Mouse (Mus musculus): ENCODE data around the gene Slc9a8.
"Not testable (repeated sequence)": the region's sequence is repeated elsewhere in the genome, so short reads cannot be mapped to it uniquely, and the experiment has no call there.

Gene Slc9a8

DNA sequence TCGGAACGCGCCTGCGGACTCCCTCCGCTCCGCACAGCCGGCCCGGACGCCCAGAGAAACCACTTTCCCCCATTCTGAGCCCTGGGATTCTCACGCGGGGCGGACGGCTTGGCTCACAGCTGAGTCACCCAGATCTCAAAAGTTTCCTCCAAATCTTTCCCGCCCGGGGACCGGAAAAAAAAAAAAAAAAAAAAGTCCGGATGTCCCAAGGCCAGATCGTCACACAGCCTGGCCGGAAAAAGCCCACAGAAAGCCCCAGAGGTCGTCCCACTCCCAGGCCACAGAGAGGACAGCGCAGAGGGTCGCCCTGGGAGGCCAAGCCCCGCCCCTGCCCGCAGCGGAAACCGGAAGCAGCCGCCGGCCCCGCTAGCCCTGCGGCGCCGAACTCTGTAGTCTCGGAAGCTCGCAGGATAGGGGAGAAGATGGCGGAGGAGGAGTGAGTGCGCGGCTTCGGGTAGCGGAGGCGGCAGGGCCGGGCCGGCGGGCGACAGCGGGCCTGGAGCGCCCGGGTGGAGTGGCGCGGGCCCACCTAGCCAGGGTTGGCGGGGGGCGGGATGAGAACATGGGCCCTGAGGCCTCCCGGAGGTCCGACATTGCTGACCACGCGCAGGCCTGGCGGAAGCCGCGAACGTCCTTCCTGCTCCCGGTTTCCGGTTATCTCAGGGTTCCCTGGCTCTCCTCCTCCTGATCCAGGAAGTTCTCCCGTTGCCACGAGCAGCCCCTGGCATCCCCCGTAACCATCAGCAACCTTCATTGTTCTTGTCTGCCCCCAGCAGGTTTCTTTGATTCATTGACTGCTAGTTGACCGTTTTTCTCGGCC lies at the start of gene Slc9a8:
TSS of gene Slc9a8 (plus strand) at position 383 of the 820 bp plus-strand sequence.
- peak; percentile 87 to 89 for DNase-seq (ENCODE audit: low spot score in 2 of 2)

DNA sequence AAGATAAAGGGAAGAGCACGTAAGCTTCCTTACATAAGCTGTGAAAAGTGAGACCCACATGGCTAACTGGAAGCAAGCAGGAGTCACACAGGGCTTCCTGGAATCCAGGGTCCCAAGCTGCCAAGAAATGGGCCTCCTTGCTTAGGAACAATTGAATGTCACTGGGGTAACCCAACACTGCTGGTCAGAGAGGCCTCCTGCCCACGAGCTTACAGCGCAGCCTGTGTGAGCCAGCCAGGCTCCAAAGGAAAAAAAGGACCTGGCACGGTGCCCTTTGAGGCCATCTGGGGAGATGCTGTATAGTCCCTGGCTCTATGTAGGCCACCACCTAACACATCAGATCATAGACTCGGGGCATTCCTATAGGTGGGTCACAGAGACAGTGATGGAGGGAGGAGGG lies 48.2 kb upstream of the Slc9a8 start:
- peak in 1 of 2 experiments; percentile 31 for DNase-seq (ENCODE audit: low spot score in 2 of 2)

DNA sequence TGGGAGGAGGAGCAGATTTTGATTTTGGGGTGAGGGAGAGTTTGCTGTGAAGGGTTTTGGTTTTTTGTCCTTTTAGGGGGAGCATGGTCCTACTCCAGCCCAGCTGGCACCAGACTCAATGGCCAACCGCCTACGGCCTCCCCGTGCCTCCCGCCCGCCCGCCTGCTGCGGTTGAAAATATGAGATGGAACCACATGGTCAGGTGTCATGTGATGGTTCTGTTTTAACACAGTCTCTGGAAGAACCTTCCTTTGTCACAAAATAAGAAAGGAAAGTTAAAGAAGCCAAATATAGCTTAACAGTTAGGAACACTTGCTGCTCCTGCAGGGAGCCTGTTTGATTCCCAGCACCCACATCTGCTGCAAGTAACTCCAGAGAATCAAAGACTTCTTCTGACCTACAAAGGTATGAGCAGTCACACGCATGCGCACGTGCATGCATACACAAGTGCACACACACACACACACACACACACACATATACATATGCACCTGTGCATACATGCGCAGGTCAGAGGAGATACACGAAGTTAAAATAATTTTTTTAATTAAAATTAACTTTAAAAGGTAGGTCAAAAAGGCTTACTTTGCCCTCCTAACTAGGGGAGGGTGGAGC lies 47.2 kb upstream of the Slc9a8 start:
- no peak for DNase-seq (ENCODE audit: low spot score in 2 of 2)

DNA sequence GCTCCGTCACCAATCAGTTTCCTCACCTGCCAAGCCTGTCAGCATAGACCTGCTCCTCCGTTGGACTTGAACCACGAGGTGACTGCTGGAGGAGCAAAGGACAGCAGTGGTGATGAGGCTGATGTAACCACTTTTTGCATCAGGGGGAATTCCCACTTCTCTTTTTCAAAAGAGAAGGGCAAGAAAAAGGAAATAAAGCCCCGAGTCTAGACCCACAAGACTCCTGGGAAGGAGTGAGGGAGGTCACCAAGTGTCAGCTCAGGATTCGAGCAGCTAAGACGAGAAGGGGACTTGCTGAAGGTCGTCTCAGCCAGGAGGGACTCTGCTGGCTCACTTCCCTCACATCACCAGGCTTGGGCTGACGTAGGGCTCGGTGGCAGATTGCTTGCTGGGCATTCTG lies 46.4 kb upstream of the Slc9a8 start:
- DNase-seq (ENCODE audit: low spot score in 2 of 2): no peak

DNA sequence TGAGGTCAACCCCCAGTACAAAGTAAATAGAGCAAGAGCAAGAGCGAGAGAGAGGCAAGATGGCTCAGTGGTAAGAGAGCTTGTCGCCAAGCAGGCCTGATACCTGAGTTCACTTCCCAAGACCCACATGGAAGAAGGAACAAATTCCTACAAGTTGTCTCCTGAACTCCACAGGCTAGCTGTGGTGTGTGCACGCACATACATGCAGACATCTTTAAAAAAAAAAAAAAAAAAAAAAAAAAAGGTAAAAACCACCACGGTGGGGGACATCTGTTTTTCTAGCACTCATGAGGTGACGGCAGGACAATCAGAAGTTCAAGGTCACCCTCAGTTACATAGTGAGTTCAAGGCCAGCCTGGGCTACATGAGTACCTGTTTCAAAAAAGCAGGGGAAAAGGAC lies 45.8 kb upstream of the Slc9a8 start:
- no peak for DNase-seq (ENCODE audit: low spot score in 2 of 2)

DNA sequence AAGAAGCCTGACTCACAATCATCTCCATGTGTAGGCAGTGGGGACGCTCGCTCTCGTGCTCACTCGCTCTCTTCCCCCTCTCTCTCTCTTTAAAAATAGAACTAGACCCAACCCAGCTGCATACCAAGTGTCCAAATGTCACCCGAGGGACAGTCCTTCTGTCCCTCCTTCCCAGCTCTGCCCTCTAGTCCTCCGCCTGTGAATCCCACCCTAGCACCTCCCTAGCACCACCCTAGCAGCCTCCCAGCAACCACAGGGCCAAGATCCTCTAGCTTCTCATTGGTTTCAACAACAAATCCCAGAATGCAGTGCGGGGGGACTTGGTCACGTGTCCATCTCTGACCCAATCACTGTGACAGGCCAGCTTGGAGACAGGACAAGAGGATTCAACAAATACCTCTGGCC lies 45.4 kb upstream of the Slc9a8 start:
- DNase-seq (ENCODE audit: low spot score in 2 of 2): peak in 1 of 2 experiments; percentile 17

DNA sequence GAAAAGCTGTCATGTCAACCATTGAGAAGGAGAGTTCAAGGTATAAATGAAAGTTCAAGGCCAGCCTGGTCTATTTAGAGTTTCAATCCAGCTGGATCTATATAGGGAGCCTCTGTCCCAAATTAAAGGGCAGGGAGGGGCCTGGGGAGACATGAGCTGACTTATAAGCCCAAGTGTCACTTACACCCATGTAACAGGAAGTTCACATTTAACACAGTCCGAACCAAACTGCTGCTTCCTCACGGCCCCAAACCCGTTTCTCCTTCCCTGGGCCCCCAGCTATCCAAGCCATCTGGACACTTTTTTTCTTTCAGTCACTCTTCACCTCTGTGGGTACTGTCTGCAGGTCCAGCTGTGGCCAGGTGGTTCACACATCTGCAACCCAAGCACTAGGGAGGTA lies 43.8 kb upstream of the Slc9a8 start:
- DNase-seq (ENCODE audit: low spot score in 2 of 2): no peak

DNA sequence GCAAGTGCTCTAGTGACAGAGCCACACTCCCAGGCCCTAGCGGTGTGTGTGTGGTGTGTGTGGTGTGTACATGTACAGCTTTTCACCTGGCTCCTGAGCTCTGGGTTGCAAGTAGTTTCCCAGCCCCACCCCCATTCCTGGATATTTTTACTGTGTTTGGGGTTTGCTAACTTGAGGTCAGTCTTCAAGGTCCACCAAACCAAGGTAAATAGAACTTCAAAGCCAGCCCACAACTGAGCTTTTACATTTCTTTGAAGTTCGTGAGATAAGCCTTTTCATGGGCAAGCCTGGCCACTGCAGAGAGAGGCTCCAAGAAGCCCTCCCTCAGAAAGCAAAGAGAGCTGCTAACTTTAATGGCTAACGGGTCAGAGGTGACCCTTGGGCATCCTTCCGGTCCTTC lies 42.5 kb upstream of the Slc9a8 start:
- no peak for DNase-seq (ENCODE audit: low spot score in 2 of 2)

DNA sequence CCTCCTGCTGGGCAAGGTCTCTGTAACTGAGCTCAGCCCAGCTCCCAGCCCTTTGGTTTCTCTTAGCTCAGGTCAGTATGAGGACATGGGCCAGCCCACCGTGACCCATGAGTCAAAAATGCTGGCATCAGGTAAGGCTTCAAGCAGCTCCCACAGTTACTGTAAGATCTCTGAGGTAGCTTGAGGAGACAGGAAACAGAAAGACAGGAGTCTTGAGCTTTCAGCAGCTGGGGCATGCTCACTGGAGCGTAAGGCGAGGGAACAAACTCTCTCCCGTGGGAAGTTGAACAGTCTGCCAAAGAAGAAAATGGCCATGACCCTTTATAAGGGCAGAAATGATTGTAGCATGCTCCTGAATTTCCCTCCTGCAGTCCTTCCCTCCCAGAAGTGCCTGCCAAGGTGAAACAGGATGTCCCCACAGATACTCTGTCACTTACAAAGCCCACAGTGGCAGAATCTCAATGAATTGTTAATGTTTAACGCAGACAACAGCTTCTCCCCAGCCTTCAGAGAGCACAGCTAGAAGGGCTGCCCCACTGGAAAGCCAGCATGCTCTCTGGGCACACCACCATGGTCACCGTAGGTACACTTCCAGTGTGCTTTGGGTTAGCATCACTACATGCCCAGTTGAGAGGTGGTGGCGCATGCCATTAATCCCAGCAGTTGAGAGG lies 40.8 kb upstream of the Slc9a8 start:
- no peak for DNase-seq (ENCODE audit: low spot score in 2 of 2)

DNA sequence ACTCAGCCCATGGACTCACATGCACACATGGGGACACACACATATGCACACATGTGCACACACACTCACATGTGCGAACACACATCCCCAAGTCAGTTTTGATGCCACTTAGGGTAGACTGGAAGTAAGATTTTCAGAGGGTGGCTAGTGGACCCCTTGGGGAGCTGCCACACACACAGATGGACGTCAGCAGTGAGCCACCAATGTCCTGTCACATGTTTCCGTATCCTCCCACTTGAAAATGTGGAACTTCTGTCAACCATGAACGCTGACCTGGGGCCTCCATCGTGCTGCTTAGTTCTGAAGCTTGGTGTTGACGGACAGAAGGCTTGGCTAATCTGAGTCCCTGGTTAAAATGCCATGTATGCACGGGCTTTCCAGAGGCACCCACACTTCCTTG lies 39.9 kb upstream of the Slc9a8 start:
- no peak for DNase-seq (ENCODE audit: low spot score in 2 of 2)

DNA sequence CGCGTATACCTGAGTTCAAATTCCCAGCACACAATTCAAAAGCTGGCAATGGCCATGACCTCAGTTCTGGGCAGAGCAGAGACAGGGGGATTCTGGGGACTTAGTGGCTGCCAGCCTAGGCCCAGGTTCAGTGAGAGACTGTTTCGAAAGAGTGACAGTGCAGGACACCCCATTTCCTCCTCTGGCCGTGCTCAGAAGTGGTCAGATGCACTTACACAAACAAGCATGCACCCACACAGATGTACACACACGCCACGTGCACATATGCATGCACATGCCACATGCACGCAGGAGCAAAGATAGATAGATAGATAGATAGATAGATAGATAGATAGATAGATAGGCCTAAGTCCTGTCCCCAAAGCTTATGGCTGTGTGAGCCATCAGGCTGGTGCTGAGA lies 39.1 kb upstream of the Slc9a8 start:
- DNase-seq (ENCODE audit: low spot score in 2 of 2): no peak

DNA sequence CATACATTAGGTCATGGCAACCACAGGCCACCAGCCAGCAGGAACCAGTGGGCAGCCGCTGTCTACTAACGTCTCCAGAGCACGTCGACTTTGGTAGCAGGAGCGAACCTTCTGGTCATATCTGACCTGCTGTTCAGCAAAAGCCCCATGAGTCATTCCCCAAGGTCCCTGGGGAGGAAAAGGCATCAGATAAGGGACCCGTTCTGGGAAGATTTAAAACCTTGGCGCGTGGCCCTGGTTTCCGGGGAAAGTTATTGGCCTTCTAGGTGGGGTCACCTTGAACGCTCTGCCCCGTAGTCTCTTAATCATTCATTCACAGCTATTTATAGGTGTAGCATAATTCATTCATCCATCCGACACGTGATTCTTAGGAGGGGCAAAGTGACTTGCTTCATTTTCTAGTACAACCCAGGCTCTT lies 37.8 kb upstream of the Slc9a8 start:
- no peak for DNase-seq (ENCODE audit: low spot score in 2 of 2)

DNA sequence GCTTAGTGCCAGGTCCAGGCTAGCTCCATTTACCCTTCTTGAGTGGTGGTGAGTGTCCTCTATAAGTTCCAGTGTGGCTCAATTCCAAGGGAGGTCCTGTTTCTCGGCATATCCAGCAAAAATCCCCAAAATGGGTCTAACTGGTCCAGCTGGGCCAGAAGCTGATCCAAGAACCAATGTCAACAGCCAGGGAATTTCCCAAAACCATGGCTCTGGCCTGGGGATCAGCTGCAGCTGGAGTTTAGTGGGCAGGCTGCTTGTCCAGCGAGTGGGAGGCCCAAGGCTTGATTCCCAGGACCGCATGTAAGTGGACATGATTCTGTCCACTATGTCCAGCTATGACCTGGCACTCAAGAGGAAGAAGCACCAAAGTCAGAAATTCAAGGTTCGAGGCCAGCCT lies 35.1 kb upstream of the Slc9a8 start:
- no peak for DNase-seq (ENCODE audit: low spot score in 2 of 2)

DNA sequence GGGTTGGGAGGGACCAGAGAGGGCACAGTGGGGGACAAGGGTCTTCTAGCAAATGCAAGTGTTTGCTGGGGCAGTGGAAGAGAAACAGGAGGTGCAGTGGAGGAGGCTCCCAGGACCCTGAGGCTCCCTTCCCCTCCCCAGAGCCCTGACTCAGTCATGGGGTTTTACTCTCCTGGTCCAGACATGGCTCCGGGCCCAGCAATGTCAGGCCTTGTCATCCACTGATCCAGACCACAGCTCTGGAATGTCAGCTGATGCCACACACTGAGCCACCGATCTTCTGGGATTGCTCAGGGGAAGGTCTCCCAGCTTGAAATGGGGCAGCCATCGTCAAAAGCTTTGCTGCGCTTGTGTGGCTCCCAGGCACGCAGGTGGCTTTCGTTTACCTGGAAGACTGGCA lies 34.5 kb upstream of the Slc9a8 start:
- no peak for DNase-seq (ENCODE audit: low spot score in 2 of 2)

DNA sequence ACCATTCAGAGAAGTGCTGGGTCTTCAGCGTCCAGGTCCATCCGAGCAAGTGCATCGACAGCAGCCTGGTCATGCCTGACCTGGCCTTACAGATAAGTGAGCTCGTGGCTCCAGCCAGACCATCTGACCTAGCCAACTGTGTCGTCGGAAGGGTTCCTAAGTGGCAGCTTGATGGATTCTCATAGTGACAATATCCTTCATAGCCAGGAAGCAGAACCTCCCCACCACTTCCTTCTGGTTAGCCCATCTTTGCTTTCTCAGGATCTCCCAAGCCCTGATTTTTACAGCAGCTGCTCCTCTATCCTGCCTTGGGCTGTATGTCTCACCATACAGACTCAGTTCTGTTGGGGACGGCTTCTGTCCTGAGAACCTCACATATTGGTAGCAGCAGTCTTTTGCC lies 27.1 kb upstream of the Slc9a8 start:
- no peak for DNase-seq (ENCODE audit: low spot score in 2 of 2)

DNA sequence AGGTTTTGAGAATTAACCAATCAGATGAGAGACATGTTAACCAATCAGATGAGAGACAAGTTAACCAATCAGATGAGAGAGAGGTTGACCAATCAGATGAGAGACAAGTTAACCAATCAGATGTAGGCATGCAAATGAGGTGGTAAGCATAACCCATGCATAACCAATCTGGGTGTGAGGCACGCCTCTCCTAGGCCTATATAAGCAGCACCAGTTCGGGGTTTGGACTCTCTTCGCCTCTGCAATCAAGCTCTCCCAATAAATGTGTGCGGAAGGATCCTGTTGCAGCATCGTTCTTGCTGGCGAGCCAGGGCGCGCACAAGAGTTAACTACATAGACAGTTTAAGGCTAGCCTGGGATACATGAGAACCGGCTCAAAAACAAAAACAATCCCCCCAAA lies 25.1 kb upstream of the Slc9a8 start:
- not testable (repeated sequence) for DNase-seq (ENCODE audit: low spot score in 2 of 2)

DNA sequence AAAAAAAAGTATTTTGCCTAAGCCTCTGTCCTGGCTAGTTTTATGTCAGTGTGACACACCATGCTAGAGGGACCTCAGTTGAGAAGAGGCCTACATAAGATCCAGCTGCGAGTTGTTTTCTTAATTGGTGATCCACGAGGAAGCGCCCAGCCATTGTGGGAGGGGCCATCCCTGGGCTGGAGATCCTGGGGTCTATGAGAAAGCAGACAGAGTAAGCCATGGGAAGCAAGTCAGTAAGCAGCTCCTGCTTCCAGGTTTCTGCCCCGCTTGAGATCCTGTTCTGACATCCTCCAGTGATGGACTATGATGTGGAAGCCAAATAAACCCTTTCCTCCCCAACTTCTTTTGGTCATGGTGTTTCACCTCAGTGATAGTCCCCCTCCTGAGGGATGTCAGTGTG lies 22.5 kb upstream of the Slc9a8 start:
- DNase-seq (ENCODE audit: low spot score in 2 of 2): no peak

DNA sequence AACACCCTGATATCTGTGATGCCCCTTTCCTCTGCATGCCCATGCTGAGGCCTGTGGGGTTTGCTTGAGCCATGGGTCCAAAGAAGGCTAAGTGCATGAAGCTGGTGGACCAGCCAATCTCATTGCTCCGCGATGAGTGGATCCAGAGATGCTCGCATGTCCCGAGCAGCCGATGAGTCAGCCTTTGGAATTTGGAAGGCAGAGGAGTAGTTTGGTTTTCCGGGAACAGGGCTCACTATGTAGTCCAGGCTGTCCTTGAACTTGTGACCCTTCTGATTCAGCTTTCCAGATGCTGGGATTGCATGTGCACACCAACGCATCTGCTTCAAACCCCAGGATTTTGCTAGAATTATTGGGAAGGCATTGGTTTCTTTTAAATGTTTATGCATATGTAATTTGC lies 21.9 kb upstream of the Slc9a8 start:
- no peak for DNase-seq (ENCODE audit: low spot score in 2 of 2)

DNA sequence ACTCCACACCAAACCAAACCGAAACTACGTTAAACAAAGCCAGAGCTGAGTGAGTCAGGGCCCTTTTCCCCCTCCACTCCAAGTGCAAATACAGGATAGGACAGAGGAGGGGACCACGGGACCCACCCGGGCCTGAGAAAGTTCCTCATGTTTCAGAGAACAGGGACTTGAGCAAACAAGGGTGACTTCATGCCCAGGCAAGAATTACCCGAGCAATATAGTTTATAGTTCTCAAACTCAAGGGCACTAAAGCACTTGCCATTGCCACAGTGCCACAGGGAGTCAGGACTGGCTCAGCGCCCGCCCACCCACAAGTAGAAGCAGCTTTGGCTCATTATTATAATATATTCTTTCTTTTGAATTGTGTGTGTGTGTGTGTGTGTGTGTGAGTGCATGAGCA lies 18.4 kb upstream of the Slc9a8 start:
- no peak for DNase-seq (ENCODE audit: low spot score in 2 of 2)

DNA sequence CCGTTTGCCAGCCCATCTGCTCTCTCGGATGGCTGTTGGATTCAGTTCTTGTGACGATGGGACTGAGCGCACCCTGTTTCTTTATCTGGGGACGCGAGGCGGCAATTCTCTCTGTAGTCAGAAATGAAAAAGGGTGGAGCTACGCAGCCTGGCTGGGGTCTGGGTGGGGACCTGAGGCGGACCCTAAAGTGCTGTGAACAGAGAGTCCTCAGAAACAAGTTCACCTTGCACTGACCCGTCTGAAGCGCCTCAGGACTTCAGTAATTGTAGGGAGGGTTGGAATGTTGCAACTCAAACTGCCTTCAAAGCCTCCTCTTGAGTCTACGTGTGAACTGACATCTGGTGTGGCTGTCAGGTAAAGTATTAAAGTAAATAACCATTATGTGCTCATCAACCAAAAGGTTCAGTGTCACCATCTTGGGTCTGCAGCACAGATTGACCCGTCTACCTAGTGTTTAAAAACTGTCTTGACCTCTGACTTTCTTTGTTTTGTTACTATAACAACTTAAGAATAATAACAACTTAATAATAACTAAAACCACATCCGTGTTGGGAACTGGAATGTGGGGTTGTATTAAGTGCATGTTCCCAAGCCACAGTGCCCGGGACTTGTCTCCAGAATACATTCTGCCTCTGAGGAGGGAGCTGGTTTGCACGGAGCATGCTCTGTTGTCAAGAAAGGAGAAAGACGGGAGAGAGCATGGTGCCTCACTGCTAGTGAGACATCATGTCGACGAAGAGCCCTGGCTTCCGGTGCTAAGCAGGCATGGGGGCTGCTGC lies 16.2 kb upstream of the Slc9a8 start:
- DNase-seq (ENCODE audit: low spot score in 2 of 2): no peak

DNA sequence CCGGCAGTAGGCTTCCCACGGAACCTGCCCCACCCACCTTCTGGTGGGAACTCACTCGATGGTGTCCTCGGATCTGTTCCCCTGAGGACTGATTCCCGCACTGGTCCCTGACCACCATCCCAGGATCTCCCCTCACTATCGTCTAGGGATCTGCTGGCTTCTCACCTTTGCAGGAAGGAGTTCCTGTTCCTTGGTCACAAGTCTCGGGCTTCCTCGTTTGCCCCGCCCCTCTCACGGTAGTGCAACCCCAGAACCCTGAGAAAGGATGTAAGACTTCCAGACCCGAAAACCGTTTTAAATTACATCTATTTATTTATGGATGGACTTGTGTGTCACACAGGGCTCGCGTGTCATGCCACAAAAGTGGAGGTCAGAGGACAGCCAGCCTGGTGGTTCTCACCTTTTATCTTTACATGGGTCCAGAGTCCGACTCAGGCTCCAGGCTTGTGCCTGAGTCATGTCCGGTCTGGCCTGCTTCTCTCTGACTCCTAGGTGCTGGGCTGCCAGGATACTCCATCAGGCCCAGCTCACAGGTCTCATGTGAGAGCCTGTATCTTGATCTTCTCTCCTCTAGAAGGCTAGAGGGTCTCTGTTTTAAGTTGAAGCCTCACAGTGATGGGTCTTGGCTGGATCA lies 14.1 kb upstream of the Slc9a8 start:
- DNase-seq (ENCODE audit: low spot score in 2 of 2): no peak

DNA sequence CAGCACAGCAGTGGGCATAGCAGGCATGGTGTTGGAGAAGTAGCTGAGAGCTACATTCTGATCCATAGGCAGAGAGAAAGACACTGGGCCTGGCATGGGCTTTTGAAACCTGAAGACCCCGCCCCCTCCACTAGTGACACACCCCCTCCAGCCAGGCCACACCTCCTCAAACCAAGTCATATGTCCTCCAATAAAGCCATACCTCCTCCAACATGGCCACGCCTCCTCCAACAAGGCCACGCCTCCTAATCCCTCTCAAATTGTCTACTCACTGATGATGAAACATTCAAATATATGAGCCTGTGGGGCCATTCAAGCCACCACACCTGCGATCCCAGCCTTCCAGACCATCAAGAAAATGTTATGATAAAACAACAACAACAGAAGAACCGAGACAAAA lies 7.1 kb upstream of the Slc9a8 start:
- DNase-seq (ENCODE audit: low spot score in 2 of 2): no peak

Measured in frontal cortex, postnatal 14 days (tissue).